Mouse (Mus musculus) limb, embryonic 14.5 days (tissue): ENCODE measurements around the gene Nxpe5. TPM values are rescaled to one million over a fixed set of nuclear protein-coding genes. Genes with fewer than 3 reads are reported as not detected.

ENCODE experiments used
- ATAC-seq: fragments of 200-750 bp; cut with Nextera tagmentation; 2 replicates; pipeline ENCODE4 v1.8.0; 2017; ENCODE audit warnings: low read depth, moderate number of reproducible peaks, moderate TSS enrichment; ENCODE audit not compliant: low FRiP score
- DNase-seq: peaks from one replicate; pipeline ENCODE4 v3.0.0-alpha.2; 2015; ENCODE audit warnings: low spot score
- H3K27ac ChIP-seq: fragments of 300-500 bp; sonication (generic); replicated peaks from 2 replicates; pipeline ENCODE4 v1.5.1; 2014; ENCODE audit warnings: low read depth, mild to moderate bottlenecking, low read length, moderate library complexity, mixed read lengths
- H3K27me3 ChIP-seq: fragments of 300-500 bp; sonication (generic); 2 replicates; pipeline ENCODE4 v1.6.1; 2014; ENCODE audit warnings: low read length, mixed read lengths; ENCODE audit not compliant: control insufficient read depth, insufficient read depth
- H3K36me3 ChIP-seq: fragments of 300-500 bp; sonication (generic); 2 replicates; pipeline ENCODE4 v1.6.1; 2014; ENCODE audit warnings: mild to moderate bottlenecking, low read length, moderate library complexity, mixed read lengths; ENCODE audit not compliant: control insufficient read depth, insufficient read depth
- H3K4me1 ChIP-seq: fragments of 300-500 bp; sonication (generic); 2 replicates; pipeline ENCODE4 v1.6.1; 2014; ENCODE audit warnings: antibody characterized with exemption, low read length, mixed read lengths; ENCODE audit not compliant: control insufficient read depth, insufficient read depth
- H3K4me2 ChIP-seq: fragments of 300-500 bp; sonication (generic); replicated peaks from 2 replicates; pipeline ENCODE4 v1.6.1; 2014; ENCODE audit warnings: low read depth, mild to moderate bottlenecking, low read length, moderate library complexity; ENCODE audit not compliant: severe bottlenecking
- H3K4me3 ChIP-seq: fragments of 300-500 bp; sonication (generic); replicated peaks from 2 replicates; pipeline ENCODE4 v1.5.1; 2014; ENCODE audit warnings: low read length
- H3K9ac ChIP-seq: fragments of 300-500 bp; sonication (generic); 2 replicates; pipeline ENCODE4 v1.6.1; 2014; ENCODE audit warnings: mild to moderate bottlenecking, low read depth, low read length, moderate library complexity; ENCODE audit not compliant: severe bottlenecking
- H3K9me3 ChIP-seq: fragments of 300-500 bp; sonication (generic); 2 replicates; pipeline ENCODE4 v1.6.1; 2016; ENCODE audit warnings: low read length; ENCODE audit not compliant: control insufficient read depth
- POLR2A ChIP-seq: fragments of 200-500 bp; IDR thresholded peaks from 2 replicates; pipeline ENCODE4 v1.8.0; 2012; ENCODE audit warnings: inconsistent platforms, mild to moderate bottlenecking, moderate library complexity, borderline replicate concordance; ENCODE audit not compliant: insufficient read depth, insufficient read length; ENCODE audit errors: extremely low read depth
- WGBS: fragments of 180-500 bp; shearing (Covaris S2); extraction: QIAGEN DNeasy Blood & Tissue Kit; methylation state at CpG from one replicate; pipeline ENCODE4 v1.1.7; 2014; 5-methylcytosine and 5-hydroxymethylcytosine counted together
- polyA plus RNA-seq, 2 experiments: library from polyadenylated mRNA; depleted of rRNA in 1 of 2; stranded (reverse) in 1 of 2; unstranded in 1 of 2; fragments of >200 nt; fragmentation: Nextera tagmentation in 1 of 2; extraction: Ambion mirVana in 1 of 2; gene quantifications; 2 replicates each; pipeline versions ENCODE4 v1.2.1 to v1.2.3; 2012 to 2014

The Nxpe5 gene
- polyA plus RNA-seq, 2 experiments = not detected

- 67% methylated on average over 2 of the region's 2 CpGs for WGBS
- Histone ChIP-seq H3K36me3 (no peaks in the 10 kb centered on the region), H3K9ac (no peak overlapping the region), H3K9me3 (no peaks in the 10 kb centered on the region), H3K4me1 (no peaks in the 10 kb centered on the region), H3K4me2 (no peak overlapping the region), H3K4me3 (no peak overlapping the region), H3K27me3 (no peaks in the 10 kb centered on the region), H3K27ac (no peak overlapping the region)
- ATAC-seq = no peak
- no peak for DNase-seq
- TF ChIP-seq POLR2A = no peak
These were observed 1.7 kb downstream of the Nxpe5 start for GRCm38 (mm10) chr5:138227367-138227766.

- Histone ChIP-seq H3K36me3 (no peaks in the 10 kb centered on the region), H3K4me3 (no peak overlapping the region), H3K27me3 (no peaks in the 10 kb centered on the region), H3K27ac (no peak overlapping the region), H3K4me2 (no peak overlapping the region), H3K9ac (no peak overlapping the region), H3K4me1 (no peaks in the 10 kb centered on the region), H3K9me3 (no peaks in the 10 kb centered on the region)
- no peak for TF ChIP-seq POLR2A
- WGBS = 59% methylated on average over 3 of the region's 3 CpGs
- DNase-seq (no peak), ATAC-seq (no peak)
These were observed 2.3 kb downstream of the Nxpe5 start for GRCm38 (mm10) chr5:138228026-138228425.

GRCm38 (mm10) chr5:138229511-138229910, 3.8 kb downstream of the Nxpe5 start:
- no peak for ATAC-seq
- H3K27ac ChIP-seq = no peak overlapping the region
- no peak for DNase-seq
- no peak overlapping the region for H3K4me3 ChIP-seq
- TF ChIP-seq POLR2A = no peak
- H3K9me3 ChIP-seq = no peaks in the 10 kb centered on the region
- H3K4me1 ChIP-seq = no peaks in the 10 kb centered on the region
- no peaks in the 10 kb centered on the region for H3K36me3 ChIP-seq
- WGBS = 83% methylated on average over 3 of the region's 3 CpGs
- H3K9ac ChIP-seq = no peak overlapping the region
- no peaks in the 10 kb centered on the region for H3K27me3 ChIP-seq
- H3K4me2 ChIP-seq = no peak overlapping the region

- Histone ChIP-seq H3K4me3 (no peak overlapping the region), H3K27ac (no peak overlapping the region), H3K9ac (no peak overlapping the region), H3K4me2 (no peak overlapping the region), H3K36me3 (no peaks in the 10 kb centered on the region), H3K27me3 (no peaks in the 10 kb centered on the region), H3K4me1 (no peaks in the 10 kb centered on the region), H3K9me3 (no peaks in the 10 kb centered on the region)
- ATAC-seq (no peak), DNase-seq (no peak)
- no peak for TF ChIP-seq POLR2A
- 82% methylated on average over 2 of the region's 2 CpGs for WGBS
These were observed 8.1 kb downstream of the Nxpe5 start for GRCm38 (mm10) chr5:138233778-138234177.

GRCm38 (mm10) chr5:138234224-138234623, 8.5 kb downstream of the Nxpe5 start:
- Histone ChIP-seq H3K27ac (no peak overlapping the region), H3K4me1 (no peaks in the 10 kb centered on the region), H3K9me3 (no peaks in the 10 kb centered on the region), H3K36me3 (no peaks in the 10 kb centered on the region), H3K4me2 (no peak overlapping the region), H3K27me3 (no peaks in the 10 kb centered on the region), H3K4me3 (no peak overlapping the region), H3K9ac (no peak overlapping the region)
- no peak for TF ChIP-seq POLR2A
- DNase-seq = no peak
- no peak for ATAC-seq

GRCm38 (mm10) chr5:138241511-138241910, 15.8 kb downstream of the Nxpe5 start:
- no peak for TF ChIP-seq POLR2A
- no peaks in the 10 kb centered on the region for H3K27me3 ChIP-seq
- no peak overlapping the region for H3K4me3 ChIP-seq
- H3K4me1 ChIP-seq = no peaks in the 10 kb centered on the region
- no peak overlapping the region for H3K4me2 ChIP-seq
- H3K9ac ChIP-seq = no peak overlapping the region
- no peak for ATAC-seq
- DNase-seq = no peak
- WGBS = 30% methylated on average over 2 of the region's 2 CpGs
- H3K9me3 ChIP-seq = no peaks in the 10 kb centered on the region
- H3K36me3 ChIP-seq = no peaks in the 10 kb centered on the region
- H3K27ac ChIP-seq = no peak overlapping the region
